Mouse (Mus musculus): ENCODE results near the gene Josd1. TPM values are rescaled to one million over a fixed set of nuclear protein-coding genes. Genes with fewer than 3 reads are reported as not detected.
"Not testable (repeated sequence)": the region's sequence is repeated elsewhere in the genome, so short reads cannot be mapped to it uniquely, and the experiment has no call there.

Gene Josd1
- polyA plus RNA-seq, 1 experiment from 2014 or later = 15.3 TPM

GRCm38 (mm10) chr15:79683707-79684465 is 3.8 kb downstream of the Josd1 start:
- Histone ChIP-seq H3K9me3 (ENCODE audit: control insufficient read depth, low read depth, low read length) (no peaks in the 10 kb centered on the region), H3K27ac (ENCODE audit: low read length) (no peak overlapping the region), H3K4me2 (replicated peaks; ENCODE audit: low read depth, low read length) (peak overlapping the region; percentile 75), H3K36me3 (ENCODE audit: control insufficient read depth, insufficient read depth, low read length) (peaks cover 3% of the 10 kb centered on the region; the same call in 1 of the 2 replicates), H3K4me1 (ENCODE audit: control insufficient read depth, insufficient read depth, low read length) (peaks cover 43% of the 10 kb centered on the region), H3K4me3 (ENCODE audit: low read depth, low read length) (peak overlapping the region; percentile 90; the same call in 1 of the 2 replicates), H3K9ac (replicated peaks; ENCODE audit: low read depth, low read length) (no peak overlapping the region), H3K27me3 (ENCODE audit: control insufficient read depth, insufficient read depth, low read length) (no peaks in the 10 kb centered on the region)
- no peak for ATAC-seq (ENCODE audit: insufficient number of reproducible peaks, insufficient read depth, low FRiP score, low read depth)
- WGBS = 66% methylated on average over 19 of the region's 19 CpGs

- Histone ChIP-seq H3K27ac (ENCODE audit: low read length) (no peak overlapping the region), H3K36me3 (ENCODE audit: control insufficient read depth, insufficient read depth, low read length) (peaks cover 3% of the 10 kb centered on the region; the same call in 1 of the 2 replicates), H3K9ac (replicated peaks; ENCODE audit: low read depth, low read length) (no peak overlapping the region), H3K4me2 (replicated peaks; ENCODE audit: low read depth, low read length) (no peak overlapping the region), H3K4me1 (ENCODE audit: control insufficient read depth, insufficient read depth, low read length) (peaks cover 38% of the 10 kb centered on the region), H3K9me3 (ENCODE audit: control insufficient read depth, low read depth, low read length) (no peaks in the 10 kb centered on the region), H3K4me3 (ENCODE audit: low read depth, low read length) (no peak overlapping the region), H3K27me3 (ENCODE audit: control insufficient read depth, insufficient read depth, low read length) (no peaks in the 10 kb centered on the region)
- 77% methylated on average over 6 of the region's 6 CpGs for WGBS
- no peak for ATAC-seq (ENCODE audit: insufficient number of reproducible peaks, insufficient read depth, low FRiP score, low read depth)
These were observed 4.6 kb downstream of the Josd1 start for GRCm38 (mm10) chr15:79683146-79683545.

DNA sequence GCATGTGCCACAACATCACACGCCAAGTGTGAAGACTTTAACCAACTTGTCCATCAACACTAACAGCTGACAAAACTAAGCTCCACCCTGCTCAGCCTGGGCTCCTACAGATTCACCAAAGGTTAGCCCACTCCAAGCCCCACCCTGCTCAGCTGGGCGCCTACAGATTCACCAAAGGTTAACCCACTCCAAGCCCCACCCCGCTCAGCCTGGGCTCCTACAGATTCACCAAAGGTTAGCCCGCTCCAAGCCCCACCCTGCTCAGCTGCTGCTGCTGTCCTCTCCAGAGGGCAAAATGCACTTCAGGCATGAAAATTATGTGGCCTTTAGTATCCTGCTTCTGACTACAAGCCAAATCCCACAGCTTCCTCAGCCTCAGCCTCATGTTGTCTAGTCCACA is 5.7 kb downstream of the Josd1 start:
- Histone ChIP-seq H3K27ac (ENCODE audit: low read length) (no peak overlapping the region), H3K9ac (replicated peaks; ENCODE audit: low read depth, low read length) (no peak overlapping the region), H3K9me3 (ENCODE audit: control insufficient read depth, low read depth, low read length) (no peaks in the 10 kb centered on the region), H3K36me3 (ENCODE audit: control insufficient read depth, insufficient read depth, low read length) (peaks cover 4% of the 10 kb centered on the region; the same call in 1 of the 2 replicates), H3K4me2 (replicated peaks; ENCODE audit: low read depth, low read length) (no peak overlapping the region), H3K4me3 (ENCODE audit: low read depth, low read length) (no peak overlapping the region), H3K4me1 (ENCODE audit: control insufficient read depth, insufficient read depth, low read length) (peaks cover 37% of the 10 kb centered on the region), H3K27me3 (ENCODE audit: control insufficient read depth, insufficient read depth, low read length) (no peaks in the 10 kb centered on the region)
- no peak for ATAC-seq (ENCODE audit: insufficient number of reproducible peaks, insufficient read depth, low FRiP score, low read depth)
- 85% methylated on average over 4 of the region's 4 CpGs for WGBS

GRCm38 (mm10) chr15:79677936-79678335 is 9.8 kb downstream of the Josd1 start:
- H3K4me1 ChIP-seq (ENCODE audit: control insufficient read depth, insufficient read depth, low read length) = 0 out of 2 replicates have a peak, but pooled peaks cover 1% of the 10 kb centered on the region
- H3K4me3 ChIP-seq (ENCODE audit: low read depth, low read length) = no peak overlapping the region
- WGBS = 77% methylated on average over 2 of the region's 2 CpGs
- no peak overlapping the region for H3K4me2 ChIP-seq (replicated peaks; ENCODE audit: low read depth, low read length)
- no peaks in the 10 kb centered on the region for H3K27me3 ChIP-seq (ENCODE audit: control insufficient read depth, insufficient read depth, low read length)
- H3K9me3 ChIP-seq (ENCODE audit: control insufficient read depth, low read depth, low read length) = no peaks in the 10 kb centered on the region
- H3K27ac ChIP-seq (ENCODE audit: low read length) = no peak overlapping the region
- no peak for ATAC-seq (ENCODE audit: insufficient number of reproducible peaks, insufficient read depth, low FRiP score, low read depth)
- no peak overlapping the region for H3K9ac ChIP-seq (replicated peaks; ENCODE audit: low read depth, low read length)
- peaks cover 39% of the 10 kb centered on the region for H3K36me3 ChIP-seq (ENCODE audit: control insufficient read depth, insufficient read depth, low read length)

GRCm38 (mm10) chr15:79671828-79672348 is 15.8 kb downstream of the Josd1 start:
- not testable (repeated sequence) for H3K27me3 ChIP-seq (ENCODE audit: control insufficient read depth, insufficient read depth, low read length); H3K9me3 ChIP-seq (ENCODE audit: control insufficient read depth, low read depth, low read length); H3K9ac ChIP-seq (replicated peaks; ENCODE audit: low read depth, low read length); H3K27ac ChIP-seq (ENCODE audit: low read length); ATAC-seq (ENCODE audit: insufficient number of reproducible peaks, insufficient read depth, low FRiP score, low read depth); H3K4me1 ChIP-seq (ENCODE audit: control insufficient read depth, insufficient read depth, low read length)
- Histone ChIP-seq H3K36me3 (ENCODE audit: control insufficient read depth, insufficient read depth, low read length) (peaks cover 43% of the 10 kb centered on the region), H3K4me3 (ENCODE audit: low read depth, low read length) (peak overlapping the region; percentile 98), H3K4me2 (replicated peaks; ENCODE audit: low read depth, low read length) (peak overlapping the region; percentile 52)
- WGBS = 82% methylated on average over 11 of the region's 11 CpGs

DNA sequence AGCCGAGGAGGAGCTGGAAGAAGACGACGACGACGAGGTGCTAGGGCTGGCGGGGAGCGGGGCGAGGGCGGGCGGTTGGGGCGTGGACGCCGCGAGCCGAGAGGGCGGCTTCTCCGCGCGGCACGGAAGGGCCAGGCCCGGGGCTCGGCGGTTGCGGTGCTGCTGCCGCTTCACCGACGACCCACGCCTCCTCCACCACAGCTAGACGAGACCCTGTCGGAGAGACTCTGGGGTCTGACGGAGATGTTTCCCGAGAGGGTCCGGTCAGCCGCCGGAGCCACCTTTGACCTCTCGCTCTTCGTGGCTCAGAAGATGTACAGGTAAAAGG is 16.8 kb downstream of the Josd1 start:
- H3K9ac ChIP-seq (replicated peaks; ENCODE audit: low read depth, low read length) = peak overlapping the region; percentile 77
- ATAC-seq (ENCODE audit: insufficient number of reproducible peaks, insufficient read depth, low FRiP score, low read depth) = peak; percentile 36; the same call in 1 of the 2 replicates
- peaks cover 37% of the 10 kb centered on the region for H3K36me3 ChIP-seq (ENCODE audit: control insufficient read depth, insufficient read depth, low read length)
- peak overlapping the region; percentile 98 for H3K4me3 ChIP-seq (ENCODE audit: low read depth, low read length)
- under 1% methylated on average over 37 of the region's 37 CpGs for WGBS
- H3K9me3 ChIP-seq (ENCODE audit: control insufficient read depth, low read depth, low read length) = no peaks in the 10 kb centered on the region
- H3K4me1 ChIP-seq (ENCODE audit: control insufficient read depth, insufficient read depth, low read length) = peaks cover 6% of the 10 kb centered on the region; the same call in 1 of the 2 replicates
- no peaks in the 10 kb centered on the region for H3K27me3 ChIP-seq (ENCODE audit: control insufficient read depth, insufficient read depth, low read length)
- no peak overlapping the region for H3K27ac ChIP-seq (ENCODE audit: low read length)
- peak overlapping the region; percentile 52 for H3K4me2 ChIP-seq (replicated peaks; ENCODE audit: low read depth, low read length)

DNA sequence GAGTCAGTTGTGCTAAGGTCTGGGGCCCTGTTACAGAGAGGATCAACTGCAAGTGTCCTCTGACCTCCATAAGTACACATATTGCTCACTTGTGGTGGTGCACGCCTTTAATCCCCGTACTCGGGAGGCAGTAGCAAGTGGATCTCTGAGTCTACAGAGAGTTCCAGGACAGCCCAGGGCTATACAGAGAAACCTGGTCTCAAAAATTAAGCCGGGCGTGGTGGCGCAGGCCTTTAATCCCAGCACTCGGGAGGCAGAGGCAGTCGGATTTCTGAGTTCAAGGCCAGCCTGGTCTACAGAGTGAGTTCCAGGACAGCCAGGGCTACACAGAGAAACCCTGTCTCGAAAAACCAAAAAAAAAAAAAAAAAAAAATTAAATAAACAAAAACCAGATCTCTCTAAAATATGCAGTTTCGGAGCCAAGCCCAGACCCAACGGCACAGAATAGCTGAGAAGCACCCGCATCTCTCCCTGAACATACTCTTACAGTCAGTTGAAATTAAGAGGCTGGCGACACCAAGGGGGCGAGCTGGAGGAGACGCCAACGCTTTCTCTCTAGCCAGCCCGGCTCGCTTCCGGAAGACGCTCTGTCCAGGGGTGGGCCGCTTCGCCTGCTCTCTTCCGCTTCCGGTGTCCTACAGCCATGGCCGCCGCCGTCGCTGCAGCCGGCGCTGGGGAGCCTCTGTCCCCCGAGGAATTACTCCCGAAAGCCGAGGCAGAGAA is 17.3 kb downstream of the Josd1 start, which contains the start of gene Tomm22:
Gene Tomm22, plus strand, starts transcription at position 613 of the 723 bp plus-strand sequence.
- no peaks in the 10 kb centered on the region for H3K9me3 ChIP-seq (ENCODE audit: control insufficient read depth, low read depth, low read length)
- WGBS = 18% methylated on average over 32 of the region's 33 CpGs
- peaks cover 39% of the 10 kb centered on the region for H3K36me3 ChIP-seq (ENCODE audit: control insufficient read depth, insufficient read depth, low read length)
- H3K27ac ChIP-seq (ENCODE audit: low read length) = no peak within 1 kb of the TSS
- H3K4me3 ChIP-seq (ENCODE audit: low read depth, low read length) = peak within 1 kb of the TSS; percentile 98
- ATAC-seq (ENCODE audit: insufficient number of reproducible peaks, insufficient read depth, low FRiP score, low read depth) = peak; percentile 93
- peaks cover 6% of the 10 kb centered on the region; the same call in 1 of the 2 replicates for H3K4me1 ChIP-seq (ENCODE audit: control insufficient read depth, insufficient read depth, low read length)
- peak within 1 kb of the TSS; percentile 52 for H3K4me2 ChIP-seq (replicated peaks; ENCODE audit: low read depth, low read length)
- H3K9ac ChIP-seq (replicated peaks; ENCODE audit: low read depth, low read length) = peak within 1 kb of the TSS; percentile 77
- no peaks in the 10 kb centered on the region for H3K27me3 ChIP-seq (ENCODE audit: control insufficient read depth, insufficient read depth, low read length)

- ATAC-seq (ENCODE audit: insufficient number of reproducible peaks, insufficient read depth, low FRiP score, low read depth) = no peak
- Histone ChIP-seq H3K27me3 (ENCODE audit: control insufficient read depth, insufficient read depth, low read length) (no peaks in the 10 kb centered on the region), H3K4me2 (replicated peaks; ENCODE audit: low read depth, low read length) (no peak overlapping the region), H3K4me1 (ENCODE audit: control insufficient read depth, insufficient read depth, low read length) (peaks cover 6% of the 10 kb centered on the region; the same call in 1 of the 2 replicates), H3K36me3 (ENCODE audit: control insufficient read depth, insufficient read depth, low read length) (peaks cover 26% of the 10 kb centered on the region), H3K9me3 (ENCODE audit: control insufficient read depth, low read depth, low read length) (no peaks in the 10 kb centered on the region), H3K27ac (ENCODE audit: low read length) (no peak overlapping the region), H3K4me3 (ENCODE audit: low read depth, low read length) (no peak overlapping the region), H3K9ac (replicated peaks; ENCODE audit: low read depth, low read length) (no peak overlapping the region)
- WGBS = 71% methylated on average over 10 of the region's 10 CpGs
These were observed 18.5 kb downstream of the Josd1 start for GRCm38 (mm10) chr15:79669195-79669594.
